Mouse (Mus musculus): ENCODE data around the gene Sco1.

Gene Sco1

GRCm38 (mm10) chr11:67114901-67115300, 62.4 kb downstream of the Sco1 start:
- DNase-seq (ENCODE audit: low read depth, low spot score), result no peak
